Comparison of ENCODE assay signal across 27 mouse cellular contexts in the genomic region with DNA sequence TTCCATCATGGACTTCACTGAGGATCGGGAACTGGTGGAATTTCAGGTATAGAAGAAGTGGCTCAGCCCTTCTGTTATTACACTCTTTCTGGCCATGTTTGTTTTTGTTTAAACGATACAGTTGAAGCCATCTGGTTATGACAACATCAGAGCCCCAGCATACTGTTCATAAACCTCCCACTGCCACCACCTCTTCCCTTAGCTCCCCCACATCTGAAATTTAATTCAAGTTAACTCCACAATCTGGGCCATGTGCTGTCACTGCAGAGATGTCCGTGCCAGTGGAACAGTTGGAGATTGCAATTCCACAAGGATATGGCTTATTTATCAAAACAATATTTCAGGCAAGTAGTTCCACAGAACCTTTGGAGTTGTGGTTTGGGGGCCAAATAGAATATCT. TPM values are rescaled to one million over a fixed set of nuclear protein-coding genes. Genes with fewer than 3 reads are reported as not detected.
DNase-seq lines count a peak whose midpoint lies in the region; ATAC-seq and TF ChIP-seq lines count a peak whose summit lies in the region.
"Had no signal": no experiment of that assay in that cellular context is flagged by ENCODE, and none has a peak within 500 bp of the region (broad histone marks: within the 10 kb centered on the region; RNA-seq: fewer than 3 reads in every experiment).

No protein-coding gene starts in this region.

- no peak for DNase-seq in forebrain, postnatal 0 days
- DNase-seq in forebrain, embryonic 10.5 days (ENCODE audit: extremely low spot score, low spot score) = no peak
- no peak for DNase-seq in left cerebral cortex, adult 2 months (ENCODE audit: extremely low spot score in 1 of 2, low spot score in 2 of 2)
- DNase-seq in left cerebral cortex, adult 8-10 months (ENCODE audit: low spot score in 2 of 2) = no peak
- peak; percentile 55 to 62 for DNase-seq in layer of hippocampus, adult 8-10 months (ENCODE audit: low spot score in 2 of 2)
- DNase-seq in adrenal gland, postnatal 10 days = no peak
- no peak for DNase-seq in gastrocnemius, postnatal 4 days (ENCODE audit: low spot score in 2 of 2)
- DNase-seq: adrenal gland, postnatal 25 days; gastrocnemius, postnatal 25 days; heart, adult 2 months; heart, postnatal 4 days; kidney, adult 18-20 months; kidney, postnatal 36 days; left cerebral cortex, postnatal 4 days; liver, postnatal 0 days; lung, postnatal 36 days; thymus, postnatal 4 days had no signal

- no peaks in the 10 kb centered on the region for H3K4me1 ChIP-seq in forebrain, postnatal 0 days (ENCODE audit: insufficient read depth)
- H3K4me1 ChIP-seq in forebrain, embryonic 10.5 days = peaks cover 13% of the 10 kb centered on the region
- H3K4me1 ChIP-seq: hindbrain, embryonic 15.5 days; liver, embryonic 12.5 days had no signal

- intact Hi-C loops in left cerebral cortex, adult 2 months (cut with DNase I) = loop anchor here (2.0 kb wide), 2 partner anchors 18 to 20 kb away; a partner anchor contains a TSS

- 58% methylated on average over 3 of the region's 3 CpGs for WGBS in forebrain, postnatal 0 days
- WGBS in forebrain, embryonic 10.5 days = 91% methylated on average over 3 of the region's 3 CpGs

- H3K9me3 ChIP-seq in forebrain, postnatal 0 days (ENCODE audit: low read length) = no peaks in the 10 kb centered on the region
- H3K9me3 ChIP-seq in forebrain, embryonic 10.5 days = no peaks in the 10 kb centered on the region
- H3K9me3 ChIP-seq: heart, embryonic 12.5 days; hindbrain, embryonic 15.5 days; kidney, embryonic 15.5 days; liver, embryonic 12.5 days had no signal

- H3K4me3 ChIP-seq in forebrain, postnatal 0 days (ENCODE audit: low read depth, low read length) = no peak overlapping the region
- no peak overlapping the region for H3K4me3 ChIP-seq in forebrain, embryonic 10.5 days
- no peak overlapping the region for H3K4me3 ChIP-seq in left cerebral cortex, adult 2 months
- H3K4me3 ChIP-seq: heart, adult 2 months; heart, embryonic 12.5 days; hindbrain, embryonic 15.5 days; kidney, embryonic 15.5 days; liver, embryonic 12.5 days had no signal

- peaks cover 36% of the 10 kb centered on the region; the same call in 1 of the 2 replicates for H3K36me3 ChIP-seq in forebrain, postnatal 0 days (ENCODE audit: insufficient read depth)
- H3K36me3 ChIP-seq in forebrain, embryonic 10.5 days (replicated peaks) = peaks cover 74% of the 10 kb centered on the region

- no peak overlapping the region for H3K9ac ChIP-seq in forebrain, postnatal 0 days
- H3K9ac ChIP-seq: heart, embryonic 12.5 days; hindbrain, embryonic 15.5 days; kidney, embryonic 15.5 days; liver, embryonic 12.5 days; liver, postnatal 0 days had no signal

- no peaks in the 10 kb centered on the region for H3K27me3 ChIP-seq in forebrain, postnatal 0 days (ENCODE audit: insufficient read depth, low read length)
- H3K27me3 ChIP-seq in forebrain, embryonic 10.5 days (ENCODE audit: poor library complexity, severe bottlenecking) = no peaks in the 10 kb centered on the region
- H3K27me3 ChIP-seq: heart, embryonic 12.5 days; hindbrain, embryonic 15.5 days; kidney, embryonic 15.5 days; liver, embryonic 12.5 days had no signal

- TF ChIP-seq CTCF in forebrain, postnatal 0 days (IDR thresholded peaks at IDR 0.05; ENCODE audit: low read depth) = no peak
- no peak for TF ChIP-seq CTCF in left cerebral cortex, adult 2 months (IDR thresholded peaks at IDR 0.05)

- no peak overlapping the region for H3K4me2 ChIP-seq in forebrain, postnatal 0 days (ENCODE audit: low read depth)
- H3K4me2 ChIP-seq: heart, embryonic 12.5 days; hindbrain, embryonic 15.5 days; kidney, embryonic 15.5 days; liver, embryonic 12.5 days; midbrain, embryonic 11.5 days had no signal

- H3K27ac ChIP-seq in forebrain, postnatal 0 days (ENCODE audit: low read depth, low read length) = no peak overlapping the region
- no peak overlapping the region for H3K27ac ChIP-seq in forebrain, embryonic 10.5 days
- peak overlapping the region; percentile 65; the same call in 1 of the 2 replicates for H3K27ac ChIP-seq in left cerebral cortex, adult 2 months
- H3K27ac ChIP-seq: heart, adult 2 months; kidney, embryonic 15.5 days; liver, embryonic 12.5 days had no signal

- peak; percentile 65 for ATAC-seq in forebrain, postnatal 0 days
- ATAC-seq: CD4-positive, CD25-positive, alpha-beta regulatory T cell, adult 4 months; liver, embryonic 12.5 days; liver, postnatal 0 days; midbrain, embryonic 16.5 days had no signal

RNA-seq across cellular contexts. Expression of a gene that starts 20.0 kb away (rescaled TPM):
- total RNA-seq in forebrain, postnatal 0 days (2014; rRNA removed) = 35.7 and 45.8 TPM in 2 replicates
- 9.5 and 12.9 TPM in 2 replicates for polyA plus RNA-seq in forebrain, postnatal 0 days (2015; fragmentation: Nextera tagmentation; extraction: Ambion mirVana)
- 0.31 and 0.36 TPM in 2 replicates for polyA plus RNA-seq in forebrain, embryonic 10.5 days (2016; fragmentation: Nextera tagmentation; extraction: Ambion mirVana)
- total RNA-seq in left cerebral cortex, adult 2 months (2021) = 10 to 100 TPM; 19.8 to 26.5 TPM
- 10 to 100 TPM; 26.5 to 33.0 (median 32.3) TPM for total RNA-seq in left cerebral cortex, adult 8-10 months (2022)
- 10 to 100 TPM; 22.2 to 26.3 (median 25.1) TPM for total RNA-seq in layer of hippocampus, adult 8-10 months (2022)
- 1 to 10 TPM; 2.3 to 2.4 TPM for total RNA-seq in adrenal gland, postnatal 10 days (2021)
- total RNA-seq in gastrocnemius, postnatal 4 days (2021) = 1 to 10 TPM; 1.3 to 1.8 TPM
- total RNA-seq: megakaryocyte, adult 5-6 weeks; neutrophil, adult 5-6 weeks had no signal
- polyA plus RNA-seq: CD4-positive, CD25-positive, alpha-beta regulatory T cell, adult 4 months; liver, postnatal 0 days; thymus, postnatal 0 days had no signal

Comparison
In these comparisons a context has a peak if more than half of its experiments do, and no peak if none do; other contexts are left out.
1. DNase-seq: peak in layer of hippocampus, adult 8-10 months (2 of 2); none in forebrain, postnatal 0 days (single experiment), forebrain, embryonic 10.5 days (single experiment), left cerebral cortex, adult 2 months (0 of 2), left cerebral cortex, adult 8-10 months (0 of 2), adrenal gland, postnatal 10 days (single experiment) and gastrocnemius, postnatal 4 days (0 of 2).
2. RNA of a gene that starts 20.0 kb away (total RNA-seq): 35.7 to 45.8 TPM in forebrain, postnatal 0 days, 26.5 to 33.0 TPM in left cerebral cortex, adult 8-10 months, 19.8 to 26.5 TPM in left cerebral cortex, adult 2 months and 22.2 to 26.3 TPM in layer of hippocampus, adult 8-10 months; 2.3 to 2.4 TPM in adrenal gland, postnatal 10 days and 1.3 to 1.8 TPM in gastrocnemius, postnatal 4 days; every median in the first group is over 4 times any median in the second.